Mouse (Mus musculus) liver, embryonic 14.5 days (tissue): ENCODE data around the gene Gm17387.

Source experiments
- CTCF ChIP-seq: IDR thresholded peaks from 2 replicates; pipeline ENCODE4 v1.5.1; 2016; ENCODE audit warnings: antibody characterized with exemption, low read depth, control low read depth
- EP300 ChIP-seq: IDR thresholded peaks from 2 replicates; pipeline ENCODE4 v1.6.1; 2016; ENCODE audit warnings: antibody characterized with exemption, low read depth

DNA sequence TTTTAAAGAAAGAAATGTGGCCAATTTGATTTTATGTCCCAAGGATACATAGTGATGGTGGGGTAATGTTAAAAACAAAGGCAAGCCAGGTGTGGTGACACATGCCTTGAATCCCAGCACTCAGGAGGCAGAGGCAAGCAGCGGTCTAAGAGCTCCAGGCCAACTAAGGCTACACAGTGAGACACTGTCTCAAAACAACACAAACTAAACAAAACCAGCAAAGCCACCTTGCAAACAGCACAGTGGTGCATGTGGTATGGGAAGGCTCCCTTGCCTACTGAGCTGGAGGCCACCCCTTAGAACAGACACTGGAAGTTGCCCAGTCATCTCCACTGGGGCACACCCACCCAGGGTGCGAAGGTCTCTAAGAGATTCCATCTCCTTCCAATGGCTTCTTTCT, 31.0 kb downstream of the Gm17387 start:
- TF ChIP-seq CTCF (no peak), EP300 (no peak)
